Mouse (Mus musculus) olfactory bulb, adult 2 months (tissue): ENCODE results near the gene Cntnap2. TPM values are rescaled to one million over a fixed set of nuclear protein-coding genes. Genes with fewer than 3 reads are reported as not detected.
"Not testable (repeated sequence)": the region's sequence is repeated elsewhere in the genome, so short reads cannot be mapped to it uniquely, and the experiment has no call there.

Experiments used
- H3K27ac ChIP-seq: fragments of 200-500 bp; 2 replicates; pipeline ENCODE4 v1.5.1; 2012; ENCODE audit warnings: low read depth, low read length; ENCODE audit not compliant: insufficient read depth
- H3K4me1 ChIP-seq: fragments of 200-500 bp; 2 replicates; pipeline ENCODE4 v1.6.1; 2012; ENCODE audit warnings: low read length; ENCODE audit not compliant: control insufficient read depth, insufficient read depth
- H3K4me3 ChIP-seq: fragments of 200-500 bp; 2 replicates; pipeline ENCODE4 v1.5.1; 2012; ENCODE audit warnings: mild to moderate bottlenecking, low read depth, low read length, moderate library complexity; ENCODE audit not compliant: insufficient read depth
- CTCF ChIP-seq: fragments of 200-500 bp; IDR thresholded peaks from 2 replicates; pipeline ENCODE4 v1.5.1; 2012; ENCODE audit warnings: low read depth, mild to moderate bottlenecking, low read length, moderate library complexity; ENCODE audit not compliant: insufficient read depth
- POLR2A ChIP-seq: fragments of 200-500 bp; IDR thresholded peaks from 2 replicates; pipeline ENCODE4 v1.6.1; 2012; ENCODE audit warnings: mild to moderate bottlenecking, low read depth, low read length, moderate library complexity; ENCODE audit not compliant: insufficient read depth
- WGBS: fragments of 180-500 bp; shearing (Covaris S2); methylation state at CpG from one replicate; pipeline ENCODE4 v1.1.7; 2018; 5-methylcytosine and 5-hydroxymethylcytosine counted together
- polyA plus RNA-seq: library from polyadenylated mRNA; stranded (reverse); fragments of >200 nt; gene quantifications from 2 replicates; pipeline ENCODE4 v1.2.4, GENCODE M21; 2012; ENCODE audit warnings: low replicate concordance; ENCODE audit not compliant: missing spikeins, insufficient read depth, insufficient read length

Gene Cntnap2
- polyA plus RNA-seq, 1 experiment, result not detected

GRCm38 (mm10) chr6:47271576-47271975 lies 2212.4 kb downstream of the Cntnap2 start:
- H3K4me1 ChIP-seq, result peaks cover 12% of the 10 kb centered on the region; the same call in 1 of the 2 replicates
- TF ChIP-seq CTCF (no peak), POLR2A (no peak)
- 97% methylated on average over 3 of the region's 3 CpGs for WGBS
- H3K27ac ChIP-seq, result no peak overlapping the region
- no peak overlapping the region for H3K4me3 ChIP-seq

- 46% methylated on average over 8 of the region's 8 CpGs for WGBS
- no peak for TF ChIP-seq POLR2A
- TF ChIP-seq CTCF, result no peak
- no peak overlapping the region; the same call in 1 of the 2 replicates for H3K27ac ChIP-seq
Measured at GRCm38 (mm10) chr6:47272606-47273575, 2213.7 kb downstream of the Cntnap2 start.

GRCm38 (mm10) chr6:47275065-47275464 lies 2215.9 kb downstream of the Cntnap2 start:
- Histone ChIP-seq H3K4me1 (peaks cover 8% of the 10 kb centered on the region; the same call in 1 of the 2 replicates), H3K4me3 (no peak overlapping the region), H3K27ac (no peak overlapping the region)
- TF ChIP-seq CTCF (no peak), POLR2A (no peak)
- 49% methylated on average over 2 of the region's 2 CpGs for WGBS

More at GRCm38 (mm10) chr6:47272606-47273575, 2213.7 kb downstream of the Cntnap2 start:
- Histone ChIP-seq H3K4me3 (no peak overlapping the region), H3K4me1 (peaks cover 12% of the 10 kb centered on the region; the same call in 1 of the 2 replicates)

- WGBS, result 43% methylated on average over 1 of the region's 1 CpGs
- no peak overlapping the region for H3K4me3 ChIP-seq
- no peak overlapping the region for H3K27ac ChIP-seq
- peaks cover 3% of the 10 kb centered on the region; the same call in 1 of the 2 replicates for H3K4me1 ChIP-seq
- no peak for TF ChIP-seq CTCF
- TF ChIP-seq POLR2A, result no peak
Measured at GRCm38 (mm10) chr6:47279183-47279582, 2220.0 kb downstream of the Cntnap2 start.

GRCm38 (mm10) chr6:47281584-47281983 lies 2222.4 kb downstream of the Cntnap2 start:
- H3K27ac ChIP-seq, result no peak overlapping the region
- TF ChIP-seq CTCF (no peak), POLR2A (no peak)
- H3K4me3 ChIP-seq, result no peak overlapping the region
- H3K4me1 ChIP-seq, result no peaks in the 10 kb centered on the region; the same call in 1 of the 2 replicates

- H3K4me1 ChIP-seq, result no peaks in the 10 kb centered on the region; the same call in 1 of the 2 replicates
- H3K27ac ChIP-seq, result no peak overlapping the region
- TF ChIP-seq POLR2A (no peak), CTCF (no peak)
- H3K4me3 ChIP-seq, result no peak overlapping the region
- 62% methylated on average over 2 of the region's 2 CpGs for WGBS
Measured at GRCm38 (mm10) chr6:47284794-47285193, 2225.6 kb downstream of the Cntnap2 start.

GRCm38 (mm10) chr6:47285742-47286141 lies 2226.6 kb downstream of the Cntnap2 start:
- H3K27ac ChIP-seq, result no peak overlapping the region
- no peak for TF ChIP-seq CTCF
- no peak for TF ChIP-seq POLR2A
- no peak overlapping the region for H3K4me3 ChIP-seq
- WGBS, result 46% methylated on average over 1 of the region's 1 CpGs
- H3K4me1 ChIP-seq, result no peaks in the 10 kb centered on the region; the same call in 1 of the 2 replicates

GRCm38 (mm10) chr6:47286247-47286967 lies 2227.2 kb downstream of the Cntnap2 start:
- not testable (repeated sequence) for H3K27ac ChIP-seq, H3K4me1 ChIP-seq, H3K4me3 ChIP-seq
- 76% methylated on average over 12 of the region's 12 CpGs for WGBS

GRCm38 (mm10) chr6:47287722-47288121 lies 2228.6 kb downstream of the Cntnap2 start:
- no peaks in the 10 kb centered on the region; the same call in 1 of the 2 replicates for H3K4me1 ChIP-seq
- 33% methylated on average over 1 of the region's 1 CpGs for WGBS
- TF ChIP-seq POLR2A, result no peak
- TF ChIP-seq CTCF, result no peak
- H3K4me3 ChIP-seq, result no peak overlapping the region
- no peak overlapping the region for H3K27ac ChIP-seq
